Mouse (Mus musculus) midbrain, embryonic 14.5 days (tissue): ENCODE measurements around the gene Zfp503. TPM values are rescaled to one million over a fixed set of nuclear protein-coding genes. Genes with fewer than 3 reads are reported as not detected.
A peak's percentile ranks its signal among the peaks of the same experiment; 100 is the strongest.

Experiments used
- ATAC-seq: fragments of 200-750 bp; cut with Nextera tagmentation; 2 replicates; pipeline ENCODE4 v1.8.0; 2017; ENCODE audit warnings: moderate number of reproducible peaks, moderate library complexity; ENCODE audit not compliant: low FRiP score, low TSS enrichment
- DNase-seq: peaks from one replicate; pipeline ENCODE4 v3.0.0-alpha.2; 2015
- H3K27ac ChIP-seq: fragments of 300-500 bp; sonication (generic); replicated peaks from 2 replicates; pipeline ENCODE4 v1.5.1; 2014; ENCODE audit warnings: mild to moderate bottlenecking, low read depth, low read length, moderate library complexity
- H3K27me3 ChIP-seq: fragments of 300-500 bp; sonication (generic); 2 replicates; pipeline ENCODE4 v1.6.1; 2014; ENCODE audit warnings: low read length, control low read depth, mixed read lengths; ENCODE audit not compliant: control insufficient read depth, insufficient read depth
- H3K36me3 ChIP-seq: fragments of 300-500 bp; sonication (generic); 2 replicates; pipeline ENCODE4 v1.6.1; 2014; ENCODE audit warnings: low read length, control low read depth; ENCODE audit not compliant: control insufficient read depth, insufficient read depth
- H3K4me1 ChIP-seq: fragments of 300-500 bp; sonication (generic); 2 replicates; pipeline ENCODE4 v1.6.1; 2014; ENCODE audit warnings: mild to moderate bottlenecking, antibody characterized with exemption, low read length, control low read depth; ENCODE audit not compliant: control insufficient read depth, insufficient read depth
- H3K4me2 ChIP-seq: fragments of 300-500 bp; sonication (generic); 2 replicates; pipeline ENCODE4 v1.6.1; 2014; ENCODE audit warnings: mild to moderate bottlenecking, low read length, moderate library complexity
- H3K4me3 ChIP-seq: fragments of 300-500 bp; sonication (generic); replicated peaks from 2 replicates; pipeline ENCODE4 v1.5.1; 2014; ENCODE audit warnings: low read depth, low read length
- H3K9ac ChIP-seq: fragments of 300-500 bp; sonication (generic); replicated peaks from 2 replicates; pipeline ENCODE4 v1.6.1; 2014; ENCODE audit warnings: mild to moderate bottlenecking, low read length, moderate library complexity
- H3K9me3 ChIP-seq: fragments of 300-500 bp; sonication (generic); 2 replicates; pipeline ENCODE4 v1.6.1; 2016; ENCODE audit warnings: low read length, control low read depth, mixed read lengths; ENCODE audit not compliant: control insufficient read depth
- WGBS: fragments of 180-500 bp; shearing (Covaris S2); extraction: QIAGEN DNeasy Blood & Tissue Kit; methylation state at CpG from one replicate; pipeline ENCODE4 v1.1.7; 2014; 5-methylcytosine and 5-hydroxymethylcytosine counted together
- polyA plus RNA-seq: library from polyadenylated mRNA; unstranded; fragments of >200 nt; fragmentation: Nextera tagmentation; extraction: Ambion mirVana; gene quantifications from 2 replicates; pipeline ENCODE4 v1.2.1, GENCODE M21; 2014

Gene Zfp503
- 4.4 and 5.0 TPM in 2 replicates for polyA plus RNA-seq

DNA sequence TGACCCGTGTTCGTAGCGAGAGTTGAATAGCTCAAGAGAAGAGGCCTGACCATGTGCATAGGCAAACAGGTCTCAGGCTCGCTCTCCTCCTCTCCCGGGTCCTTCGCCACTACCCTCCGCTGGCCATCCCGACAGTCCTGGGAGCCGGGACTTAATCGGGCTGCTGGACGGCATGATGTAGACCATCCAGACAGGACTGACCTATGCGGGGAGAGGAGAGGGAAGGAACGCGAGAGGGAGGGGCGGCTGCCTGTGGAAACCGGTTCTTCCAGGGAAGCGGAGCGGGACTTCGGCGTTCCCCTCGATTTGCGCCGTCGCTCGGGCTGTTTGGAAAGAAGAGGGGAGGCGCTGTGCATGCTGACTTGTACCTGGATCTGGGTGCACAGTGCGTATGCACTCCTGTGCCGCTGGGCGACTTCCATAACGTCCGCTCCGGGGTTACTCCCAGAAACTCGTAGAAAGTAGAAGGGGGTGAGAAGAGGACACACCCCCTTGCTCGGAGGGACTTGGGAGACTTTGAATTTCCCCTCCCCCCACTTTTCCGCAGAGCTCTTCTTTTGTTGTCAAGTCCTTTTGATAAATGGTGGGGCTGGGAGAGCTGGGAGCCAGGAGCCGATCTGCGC lies at the start of gene Zfp503:
TSS of gene Zfp503 (minus strand) at position 311 of the 623 bp plus-strand sequence.
- Histone ChIP-seq H3K4me2 (peak within 1 kb of the TSS; percentile 88), H3K27ac (peak within 1 kb of the TSS; percentile 71), H3K4me1 (peaks cover 37% of the 10 kb centered on the region), H3K4me3 (peak within 1 kb of the TSS; percentile 77), H3K36me3 (peaks cover 8% of the 10 kb centered on the region; the same call in 1 of the 2 replicates), H3K27me3 (peaks cover 35% of the 10 kb centered on the region), H3K9ac (peak within 1 kb of the TSS; percentile 27; the same call in 1 of the 2 replicates), H3K9me3 (no peaks in the 10 kb centered on the region)
- DNase-seq (peak; percentile 74), ATAC-seq (no peak)
- whole genome bisulfite sequencing = under 1% methylated on average over 37 of the region's 37 CpGs

DNA sequence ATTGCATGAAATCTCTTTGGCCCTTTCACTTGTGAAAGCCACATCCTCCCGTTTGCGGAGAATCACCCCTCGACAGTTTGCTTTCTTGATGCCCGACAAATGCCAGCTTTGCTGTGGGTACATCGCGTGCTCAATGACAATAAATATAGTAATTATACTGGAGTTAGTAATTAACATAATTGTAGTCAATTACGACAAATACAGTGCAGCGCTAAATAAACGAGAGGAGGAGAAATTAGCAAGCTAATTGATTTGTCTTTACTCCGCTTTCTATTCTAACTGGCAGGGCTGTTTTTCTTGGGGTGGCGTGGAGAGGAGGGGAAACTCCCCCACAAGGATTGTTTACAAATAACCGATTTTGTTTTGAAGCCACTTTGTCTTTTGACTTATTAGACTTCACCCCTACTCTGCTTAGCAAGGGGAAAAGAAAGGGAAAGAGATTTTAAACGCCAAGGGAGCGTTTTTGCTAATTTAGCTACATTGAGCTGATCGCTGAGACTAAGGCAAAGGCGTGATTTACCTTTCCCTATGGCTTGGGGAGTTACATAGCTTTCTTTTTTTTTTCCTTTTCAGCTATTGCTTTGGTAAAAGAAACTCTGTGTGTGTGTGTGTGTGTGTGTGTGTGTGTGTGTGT lies 48.2 kb upstream of the Zfp503 start:
- Histone ChIP-seq H3K9me3 (no peaks in the 10 kb centered on the region), H3K4me3 (no peak overlapping the region), H3K4me2 (peak overlapping the region; percentile 38), H3K36me3 (no peaks in the 10 kb centered on the region), H3K27me3 (peaks cover 6% of the 10 kb centered on the region; the same call in 1 of the 2 replicates), H3K27ac (no peak overlapping the region), H3K9ac (no peak overlapping the region), H3K4me1 (peaks cover 26% of the 10 kb centered on the region)
- DNase-seq (peak; percentile 33), ATAC-seq (no peak)
- WGBS = 29% methylated on average over 16 of the region's 16 CpGs

DNA sequence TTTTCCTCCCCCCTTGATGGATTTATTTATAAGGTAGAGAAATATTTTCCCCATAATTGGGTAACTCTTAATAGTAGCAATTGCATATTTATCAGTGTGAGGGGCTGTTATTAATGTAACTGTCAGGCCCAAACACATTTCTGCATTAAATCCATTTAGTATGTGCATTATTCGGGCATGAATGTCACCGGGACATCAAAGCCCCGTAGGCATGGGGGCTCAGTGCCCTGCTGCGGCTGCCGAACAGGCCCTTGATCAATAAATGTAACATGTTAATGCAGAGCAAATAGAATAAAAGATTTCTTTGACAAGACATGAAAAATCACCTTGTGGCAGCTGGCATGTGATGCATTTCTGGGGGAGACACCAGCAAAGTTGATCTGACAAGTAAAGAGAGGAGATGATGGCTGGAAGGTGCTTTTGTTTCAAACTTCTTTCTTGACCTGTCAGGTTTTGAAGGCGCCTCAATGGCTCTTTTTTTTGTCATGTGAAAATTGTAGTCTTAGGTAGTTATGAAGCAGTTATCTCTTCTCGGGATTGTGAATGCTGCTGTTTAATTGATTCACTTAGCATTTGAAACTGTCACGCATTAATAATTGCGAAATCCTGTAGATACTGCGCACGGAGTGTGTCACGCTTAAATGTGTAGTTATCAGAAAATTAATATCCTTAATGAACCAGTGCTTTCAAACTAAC lies 47.5 kb upstream of the Zfp503 start:
- Histone ChIP-seq H3K4me1 (peaks cover 26% of the 10 kb centered on the region), H3K27me3 (peaks cover 6% of the 10 kb centered on the region; the same call in 1 of the 2 replicates), H3K36me3 (no peaks in the 10 kb centered on the region), H3K9me3 (no peaks in the 10 kb centered on the region), H3K9ac (no peak overlapping the region), H3K4me3 (no peak overlapping the region), H3K4me2 (peak overlapping the region; percentile 38), H3K27ac (no peak overlapping the region)
- ATAC-seq = no peak; the same call in 1 of the 2 replicates
- WGBS = 11% methylated on average over 12 of the region's 12 CpGs
- DNase-seq = peak; percentile 59

DNA sequence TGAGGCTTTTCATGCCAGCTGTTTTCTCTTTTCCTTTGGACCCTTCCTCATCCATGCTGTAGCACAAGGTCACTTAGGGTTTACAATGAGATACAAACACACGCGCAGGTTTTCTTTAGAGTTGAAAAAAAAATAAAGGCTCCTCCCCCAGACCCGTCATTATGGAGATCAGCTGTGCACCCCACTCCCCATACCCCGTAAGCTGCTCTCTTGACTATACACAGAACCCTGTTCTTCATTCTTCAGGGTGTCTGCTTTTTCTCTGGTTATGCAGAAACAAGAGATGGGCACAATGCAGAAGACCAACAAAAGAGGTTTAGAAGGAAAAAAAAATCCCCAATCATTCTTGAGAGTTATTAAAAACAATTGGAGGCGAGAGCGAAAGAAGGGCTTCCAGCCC lies 46.9 kb upstream of the Zfp503 start:
- Histone ChIP-seq H3K4me3 (no peak overlapping the region), H3K36me3 (no peaks in the 10 kb centered on the region), H3K9ac (no peak overlapping the region), H3K27me3 (peaks cover 6% of the 10 kb centered on the region; the same call in 1 of the 2 replicates), H3K27ac (no peak overlapping the region), H3K4me2 (peak overlapping the region; percentile 38), H3K9me3 (no peaks in the 10 kb centered on the region), H3K4me1 (peaks cover 26% of the 10 kb centered on the region)
- no peak for DNase-seq
- WGBS = 14% methylated on average over 6 of the region's 6 CpGs
- ATAC-seq = no peak; the same call in 1 of the 2 replicates

DNA sequence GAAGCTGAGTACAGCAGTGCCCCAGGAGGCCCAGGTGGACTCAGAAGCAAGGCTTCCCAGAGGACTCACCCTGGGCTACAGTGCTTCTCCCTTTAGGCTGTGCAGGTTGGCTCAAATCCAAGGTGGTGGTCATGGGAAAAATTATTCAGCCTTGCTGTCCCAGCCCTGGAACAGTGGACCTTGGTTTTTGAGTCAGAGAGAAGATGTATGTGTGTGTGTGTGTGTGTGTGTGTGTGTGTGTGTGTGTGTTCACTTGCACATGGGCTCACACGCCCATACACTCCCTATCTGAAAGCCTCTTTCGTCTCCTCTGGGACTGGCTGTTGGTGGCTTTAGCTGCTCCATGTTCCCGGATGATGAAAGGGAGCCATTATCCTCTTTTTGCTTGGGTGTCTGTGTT lies 46.5 kb upstream of the Zfp503 start:
- Histone ChIP-seq H3K27me3 (peaks cover 6% of the 10 kb centered on the region; the same call in 1 of the 2 replicates), H3K36me3 (no peaks in the 10 kb centered on the region), H3K4me1 (peaks cover 26% of the 10 kb centered on the region), H3K9ac (no peak overlapping the region), H3K4me2 (peak overlapping the region; percentile 38), H3K4me3 (no peak overlapping the region), H3K9me3 (no peaks in the 10 kb centered on the region), H3K27ac (no peak overlapping the region)
- peak; percentile 61 for DNase-seq
- peak; percentile 31; the same call in 1 of the 2 replicates for ATAC-seq
- 8% methylated on average over 3 of the region's 3 CpGs for WGBS

DNA sequence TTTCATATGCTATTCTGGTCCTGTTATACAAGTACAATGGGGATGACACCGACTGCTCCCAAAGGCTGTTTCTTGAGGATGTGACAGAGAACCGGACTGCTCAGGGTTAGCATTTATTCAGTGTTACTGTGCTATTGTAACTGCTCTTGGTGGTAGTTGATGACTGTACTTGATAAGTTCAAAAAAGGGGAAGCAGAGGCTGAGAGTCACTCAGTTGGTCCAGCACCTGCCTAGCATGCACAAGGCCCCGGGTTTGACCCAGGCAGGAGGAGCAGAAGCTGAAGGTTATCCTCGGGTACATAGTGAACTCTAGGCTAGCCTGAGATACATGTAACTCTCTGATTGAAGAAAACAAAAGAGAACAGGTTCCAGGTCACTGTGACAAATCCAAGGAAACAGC lies 34.1 kb upstream of the Zfp503 start:
- Histone ChIP-seq H3K9ac (no peak overlapping the region), H3K27ac (no peak overlapping the region), H3K4me2 (no peak overlapping the region), H3K4me3 (no peak overlapping the region), H3K4me1 (peaks cover 7% of the 10 kb centered on the region), H3K9me3 (no peaks in the 10 kb centered on the region), H3K36me3 (no peaks in the 10 kb centered on the region), H3K27me3 (no peaks in the 10 kb centered on the region; the same call in 1 of the 2 replicates)
- ATAC-seq = no peak
- no peak for DNase-seq
- WGBS = 74% methylated on average over 4 of the region's 4 CpGs

DNA sequence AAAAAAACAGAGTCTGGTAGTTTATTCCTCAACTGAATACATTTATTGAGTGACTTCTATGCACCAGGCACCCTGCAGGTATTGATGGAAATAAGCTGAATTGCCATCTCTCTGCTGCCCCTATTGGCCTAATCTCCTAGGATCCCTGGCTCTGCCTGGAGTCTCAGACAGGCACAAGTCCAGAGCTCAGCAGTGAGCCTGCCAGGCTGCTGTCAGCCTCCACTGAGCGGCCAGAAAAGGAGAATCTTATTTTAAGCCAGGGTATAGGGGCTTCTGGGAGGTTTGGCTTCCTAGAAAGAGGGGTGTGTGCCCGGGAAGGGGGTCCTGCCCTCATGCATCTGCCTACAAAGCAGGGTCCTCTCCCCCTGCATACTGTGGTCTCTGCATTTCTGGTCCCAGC lies 31.5 kb upstream of the Zfp503 start:
- H3K4me2 ChIP-seq = no peak overlapping the region
- 24% methylated on average over 2 of the region's 2 CpGs for WGBS
- no peaks in the 10 kb centered on the region for H3K9me3 ChIP-seq
- no peak overlapping the region for H3K4me3 ChIP-seq
- H3K27ac ChIP-seq = no peak overlapping the region
- H3K4me1 ChIP-seq = peaks cover 7% of the 10 kb centered on the region
- DNase-seq (peak; percentile 76), ATAC-seq (no peak)
- H3K27me3 ChIP-seq = no peaks in the 10 kb centered on the region; the same call in 1 of the 2 replicates
- H3K9ac ChIP-seq = no peak overlapping the region
- no peaks in the 10 kb centered on the region for H3K36me3 ChIP-seq

DNA sequence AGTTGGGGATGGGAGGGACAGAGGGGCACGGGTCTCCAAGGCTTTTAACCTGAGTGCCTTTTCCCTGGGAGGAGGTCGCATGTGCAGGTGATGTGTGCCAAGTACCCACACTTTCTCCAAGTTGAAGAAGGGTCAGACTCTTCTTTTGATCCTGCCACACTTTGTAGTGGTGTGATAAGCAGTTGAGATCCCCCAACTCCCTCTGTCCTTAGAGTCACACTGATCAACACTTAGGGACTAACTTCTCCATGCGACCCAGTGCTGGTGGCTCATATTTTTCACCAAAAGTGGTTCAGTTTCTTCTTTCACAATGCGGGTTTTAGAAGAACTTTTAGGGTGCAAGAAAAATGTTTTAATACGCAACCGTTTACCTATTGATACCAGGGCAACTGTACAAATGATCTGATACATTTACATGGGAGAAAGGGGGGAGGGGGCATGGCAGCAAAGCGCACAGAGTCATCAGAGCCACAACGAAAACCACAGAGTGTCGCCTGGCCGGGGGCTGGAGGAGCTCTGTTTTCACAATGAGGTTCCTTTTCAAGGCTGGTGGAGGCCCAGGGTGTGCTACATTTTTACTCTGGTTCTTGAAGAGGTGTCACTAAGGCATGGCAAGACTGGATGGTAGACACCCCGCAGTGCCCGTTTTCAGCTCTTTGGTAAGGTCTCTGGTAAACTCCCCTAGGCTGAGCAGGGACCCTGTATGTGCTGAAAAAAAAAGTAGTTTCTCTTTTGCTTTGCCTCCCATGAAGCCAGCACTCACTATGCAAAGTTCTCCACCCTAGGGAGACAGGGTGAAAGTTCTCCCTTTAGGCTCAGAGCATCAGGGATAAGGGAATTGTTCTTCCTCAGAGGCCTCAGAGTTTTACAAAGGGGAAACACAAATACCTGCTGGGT lies 30.8 kb upstream of the Zfp503 start:
- no peaks in the 10 kb centered on the region for H3K36me3 ChIP-seq
- ATAC-seq = no peak
- H3K27me3 ChIP-seq = no peaks in the 10 kb centered on the region; the same call in 1 of the 2 replicates
- no peak overlapping the region for H3K9ac ChIP-seq
- peak overlapping the region; percentile 31 for H3K4me3 ChIP-seq
- peak overlapping the region; percentile 66 for H3K4me2 ChIP-seq
- no peak for DNase-seq
- no peaks in the 10 kb centered on the region for H3K9me3 ChIP-seq
- 40% methylated on average over 12 of the region's 12 CpGs for WGBS
- H3K27ac ChIP-seq = no peak overlapping the region
- H3K4me1 ChIP-seq = peaks cover 7% of the 10 kb centered on the region
